Mouse (Mus musculus): Measurements from ENCODE around the gene Tm4sf5.

The Tm4sf5 gene

DNA sequence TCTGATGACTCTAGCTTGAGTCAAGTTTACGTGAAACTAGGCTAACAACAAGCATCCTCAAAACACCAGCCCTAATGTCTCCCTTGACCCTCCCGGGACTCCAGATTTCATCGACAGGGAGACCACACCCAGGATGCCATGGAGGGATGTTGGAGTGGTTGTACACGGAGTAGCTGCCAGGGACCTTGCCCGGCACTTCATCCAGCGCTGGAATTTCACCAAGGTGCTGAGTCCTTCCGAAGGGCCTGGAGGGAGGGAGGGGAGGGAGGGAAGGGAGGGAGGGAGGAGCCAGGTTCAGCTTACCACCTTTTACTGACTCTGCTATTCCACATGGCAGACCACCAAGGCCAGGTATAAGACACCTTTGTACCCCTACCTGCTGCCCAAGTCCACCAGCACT lies 48.9 kb downstream of the Tm4sf5 start:
- no peak for DNase-seq

DNA sequence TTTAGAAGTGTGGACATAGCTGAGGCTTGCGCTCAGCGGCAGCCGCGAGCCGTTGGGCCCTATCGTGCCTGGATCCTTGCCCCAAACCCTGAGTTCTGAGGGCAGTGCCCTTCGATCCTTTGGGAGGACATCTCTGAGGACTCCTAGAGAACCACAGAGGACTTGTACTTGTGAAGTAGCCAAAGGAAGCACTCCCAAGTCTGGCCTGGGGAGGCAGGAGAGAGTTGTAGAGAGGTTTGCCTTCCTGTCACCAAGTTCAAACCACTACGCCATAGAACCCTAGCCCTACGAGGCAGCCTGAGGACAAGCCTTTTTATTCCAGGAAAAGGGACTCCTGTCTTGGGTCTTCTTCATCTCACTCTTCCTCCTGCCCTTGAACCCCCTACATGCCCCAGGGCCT lies 52.5 kb downstream of the Tm4sf5 start:
- DNase-seq: no peak
